Mouse (Mus musculus): ENCODE data around the gene Ccng2. TPM values are rescaled to one million over a fixed set of nuclear protein-coding genes. Genes with fewer than 3 reads are reported as not detected.

Ccng2 gene
- polyA plus RNA-seq, 1 experiment from 2014 or later = 38.4 TPM

- Histone ChIP-seq H3K9ac (replicated peaks; ENCODE audit: low read depth, low read length) (no peak overlapping the region), H3K9me3 (ENCODE audit: control insufficient read depth, low read depth, low read length) (no peaks in the 10 kb centered on the region), H3K27ac (ENCODE audit: low read length) (peak overlapping the region; percentile 52; the same call in 1 of the 2 replicates), H3K4me3 (ENCODE audit: low read depth, low read length) (peak overlapping the region; percentile 87), H3K27me3 (ENCODE audit: control insufficient read depth, insufficient read depth, low read length) (no peaks in the 10 kb centered on the region), H3K4me1 (ENCODE audit: control insufficient read depth, insufficient read depth, low read length) (peaks cover 14% of the 10 kb centered on the region), H3K4me2 (replicated peaks; ENCODE audit: low read depth, low read length) (peak overlapping the region; percentile 59), H3K36me3 (ENCODE audit: control insufficient read depth, insufficient read depth, low read length) (peaks cover 5% of the 10 kb centered on the region)
- ATAC-seq (ENCODE audit: insufficient number of reproducible peaks, insufficient read depth, low FRiP score, low read depth) = no peak
- 48% methylated on average over 13 of the region's 13 CpGs for WGBS
Observed at GRCm38 (mm10) chr5:93265801-93266580, 1.1 kb upstream of the Ccng2 start.

DNA sequence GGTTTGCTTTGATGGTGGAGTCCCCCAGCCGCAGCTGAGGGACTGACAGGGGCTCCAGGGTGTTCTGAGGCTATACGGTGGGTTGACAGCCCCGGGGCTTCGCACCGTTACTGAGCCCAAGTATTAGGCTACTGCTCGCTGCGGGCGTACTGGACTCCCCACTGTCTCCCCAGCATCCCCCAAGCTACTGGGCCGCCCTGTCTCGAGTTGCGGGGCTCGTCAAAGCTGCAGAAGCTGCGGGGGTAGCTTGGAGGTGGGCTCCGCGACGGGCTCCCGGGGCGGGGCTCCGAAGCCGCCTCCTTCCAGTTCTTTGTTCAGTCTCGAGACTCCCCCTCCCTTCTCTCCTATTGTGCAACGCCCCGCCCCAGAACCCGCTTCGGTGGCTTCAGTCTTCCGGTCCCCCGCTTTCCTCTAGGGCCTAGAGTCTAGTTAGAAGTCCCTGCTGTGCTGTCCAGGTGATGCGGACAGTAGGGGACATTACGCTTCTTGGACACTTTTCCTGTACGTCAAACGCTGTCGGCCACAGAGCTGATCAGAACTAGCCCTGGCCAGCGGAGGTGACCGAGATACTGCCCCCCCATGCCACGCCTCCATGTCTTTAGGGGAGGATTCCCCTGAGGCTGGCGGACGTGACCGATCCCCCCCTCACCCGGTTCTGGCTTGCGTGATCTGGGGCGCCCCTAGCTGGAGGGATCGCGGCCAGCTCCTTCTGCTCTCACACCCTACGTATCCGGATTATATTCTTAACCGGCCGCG, 972 bp downstream of the Ccng2 start:
- Histone ChIP-seq H3K4me2 (replicated peaks; ENCODE audit: low read depth, low read length) (peak overlapping the region; percentile 58), H3K27me3 (ENCODE audit: control insufficient read depth, insufficient read depth, low read length) (no peaks in the 10 kb centered on the region), H3K27ac (ENCODE audit: low read length) (peak overlapping the region; percentile 91), H3K4me3 (ENCODE audit: low read depth, low read length) (peak overlapping the region; percentile 87), H3K36me3 (ENCODE audit: control insufficient read depth, insufficient read depth, low read length) (peaks cover 23% of the 10 kb centered on the region), H3K9ac (replicated peaks; ENCODE audit: low read depth, low read length) (peak overlapping the region; percentile 88), H3K4me1 (ENCODE audit: control insufficient read depth, insufficient read depth, low read length) (peaks cover 14% of the 10 kb centered on the region), H3K9me3 (ENCODE audit: control insufficient read depth, low read depth, low read length) (no peaks in the 10 kb centered on the region)
- under 1% methylated on average over 48 of the region's 48 CpGs for WGBS
- peak; percentile 71 for ATAC-seq (ENCODE audit: insufficient number of reproducible peaks, insufficient read depth, low FRiP score, low read depth)

- Histone ChIP-seq H3K27ac (ENCODE audit: low read length) (no peak overlapping the region), H3K9me3 (ENCODE audit: control insufficient read depth, low read depth, low read length) (no peaks in the 10 kb centered on the region), H3K9ac (replicated peaks; ENCODE audit: low read depth, low read length) (no peak overlapping the region), H3K36me3 (ENCODE audit: control insufficient read depth, insufficient read depth, low read length) (peaks cover 44% of the 10 kb centered on the region), H3K27me3 (ENCODE audit: control insufficient read depth, insufficient read depth, low read length) (no peaks in the 10 kb centered on the region), H3K4me2 (replicated peaks; ENCODE audit: low read depth, low read length) (0 out of 2 replicates have a peak overlapping the region, but pooled peaks have one; percentile 58), H3K4me1 (ENCODE audit: control insufficient read depth, insufficient read depth, low read length) (peaks cover 14% of the 10 kb centered on the region), H3K4me3 (ENCODE audit: low read depth, low read length) (peak overlapping the region; percentile 87; the same call in 1 of the 2 replicates)
- ATAC-seq (ENCODE audit: insufficient number of reproducible peaks, insufficient read depth, low FRiP score, low read depth) = no peak
- WGBS = 64% methylated on average over 7 of the region's 7 CpGs
Observed at GRCm38 (mm10) chr5:93270095-93270494, 3.0 kb downstream of the Ccng2 start.

- Histone ChIP-seq H3K9me3 (ENCODE audit: control insufficient read depth, low read depth, low read length) (no peaks in the 10 kb centered on the region), H3K27ac (ENCODE audit: low read length) (no peak overlapping the region), H3K4me2 (replicated peaks; ENCODE audit: low read depth, low read length) (no peak overlapping the region), H3K36me3 (ENCODE audit: control insufficient read depth, insufficient read depth, low read length) (peaks cover 50% of the 10 kb centered on the region), H3K4me1 (ENCODE audit: control insufficient read depth, insufficient read depth, low read length) (peaks cover 14% of the 10 kb centered on the region), H3K9ac (replicated peaks; ENCODE audit: low read depth, low read length) (no peak overlapping the region), H3K27me3 (ENCODE audit: control insufficient read depth, insufficient read depth, low read length) (no peaks in the 10 kb centered on the region), H3K4me3 (ENCODE audit: low read depth, low read length) (no peak overlapping the region)
- ATAC-seq (ENCODE audit: insufficient number of reproducible peaks, insufficient read depth, low FRiP score, low read depth) = no peak
- WGBS = 93% methylated on average over 18 of the region's 18 CpGs
Observed at GRCm38 (mm10) chr5:93270721-93271120, 3.7 kb downstream of the Ccng2 start.

- no peak overlapping the region for H3K27ac ChIP-seq (ENCODE audit: low read length)
- H3K27me3 ChIP-seq (ENCODE audit: control insufficient read depth, insufficient read depth, low read length) = no peaks in the 10 kb centered on the region
- H3K9ac ChIP-seq (replicated peaks; ENCODE audit: low read depth, low read length) = no peak overlapping the region
- H3K9me3 ChIP-seq (ENCODE audit: control insufficient read depth, low read depth, low read length) = no peaks in the 10 kb centered on the region
- H3K36me3 ChIP-seq (ENCODE audit: control insufficient read depth, insufficient read depth, low read length) = peaks cover 2% of the 10 kb centered on the region; the same call in 1 of the 2 replicates
- ATAC-seq (ENCODE audit: insufficient number of reproducible peaks, insufficient read depth, low FRiP score, low read depth) = peak; percentile 46; the same call in 1 of the 2 replicates
- no peaks in the 10 kb centered on the region for H3K4me1 ChIP-seq (ENCODE audit: control insufficient read depth, insufficient read depth, low read length)
- no peak overlapping the region for H3K4me2 ChIP-seq (replicated peaks; ENCODE audit: low read depth, low read length)
- no peak overlapping the region for H3K4me3 ChIP-seq (ENCODE audit: low read depth, low read length)
- WGBS = 71% methylated on average over 14 of the region's 14 CpGs
Observed at GRCm38 (mm10) chr5:93282446-93283107, 15.5 kb downstream of the Ccng2 start.

DNA sequence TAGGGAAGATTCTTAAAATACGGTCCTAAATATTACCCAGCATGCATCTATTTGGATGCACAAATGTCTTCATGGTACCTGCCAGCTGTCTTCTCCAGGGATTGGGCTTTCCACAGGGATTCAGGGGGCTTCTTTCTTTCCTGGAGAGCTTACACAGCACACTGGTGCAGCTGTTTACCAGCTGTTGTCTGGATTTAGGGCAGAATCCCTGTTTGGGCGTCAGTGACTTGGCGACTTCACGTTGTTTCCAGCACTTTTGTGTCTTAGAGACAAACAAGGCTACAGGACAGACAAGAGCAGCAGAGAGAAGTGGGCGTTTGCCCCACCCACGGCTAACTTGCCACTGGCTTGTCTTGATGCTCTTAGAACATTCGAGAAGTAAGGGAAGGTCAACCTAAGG, 16.1 kb downstream of the Ccng2 start:
- 73% methylated on average over 7 of the region's 7 CpGs for WGBS
- Histone ChIP-seq H3K4me2 (replicated peaks; ENCODE audit: low read depth, low read length) (no peak overlapping the region), H3K27me3 (ENCODE audit: control insufficient read depth, insufficient read depth, low read length) (no peaks in the 10 kb centered on the region), H3K36me3 (ENCODE audit: control insufficient read depth, insufficient read depth, low read length) (peaks cover 1% of the 10 kb centered on the region; the same call in 1 of the 2 replicates), H3K4me3 (ENCODE audit: low read depth, low read length) (no peak overlapping the region), H3K27ac (ENCODE audit: low read length) (no peak overlapping the region), H3K9me3 (ENCODE audit: control insufficient read depth, low read depth, low read length) (no peaks in the 10 kb centered on the region), H3K9ac (replicated peaks; ENCODE audit: low read depth, low read length) (no peak overlapping the region), H3K4me1 (ENCODE audit: control insufficient read depth, insufficient read depth, low read length) (no peaks in the 10 kb centered on the region)
- no peak for ATAC-seq (ENCODE audit: insufficient number of reproducible peaks, insufficient read depth, low FRiP score, low read depth)

GRCm38 (mm10) chr5:93288553-93288952, 21.5 kb downstream of the Ccng2 start:
- H3K9me3 ChIP-seq (ENCODE audit: control insufficient read depth, low read depth, low read length) = no peaks in the 10 kb centered on the region
- no peak overlapping the region for H3K27ac ChIP-seq (ENCODE audit: low read length)
- no peak overlapping the region for H3K9ac ChIP-seq (replicated peaks; ENCODE audit: low read depth, low read length)
- no peak for ATAC-seq (ENCODE audit: insufficient number of reproducible peaks, insufficient read depth, low FRiP score, low read depth)
- no peaks in the 10 kb centered on the region for H3K27me3 ChIP-seq (ENCODE audit: control insufficient read depth, insufficient read depth, low read length)
- no peaks in the 10 kb centered on the region for H3K4me1 ChIP-seq (ENCODE audit: control insufficient read depth, insufficient read depth, low read length)
- H3K4me3 ChIP-seq (ENCODE audit: low read depth, low read length) = no peak overlapping the region
- no peak overlapping the region for H3K4me2 ChIP-seq (replicated peaks; ENCODE audit: low read depth, low read length)
- no peaks in the 10 kb centered on the region for H3K36me3 ChIP-seq (ENCODE audit: control insufficient read depth, insufficient read depth, low read length)

- Histone ChIP-seq H3K9ac (replicated peaks; ENCODE audit: low read depth, low read length) (no peak overlapping the region), H3K27me3 (ENCODE audit: control insufficient read depth, insufficient read depth, low read length) (no peaks in the 10 kb centered on the region), H3K4me1 (ENCODE audit: control insufficient read depth, insufficient read depth, low read length) (no peaks in the 10 kb centered on the region), H3K4me3 (ENCODE audit: low read depth, low read length) (no peak overlapping the region), H3K36me3 (ENCODE audit: control insufficient read depth, insufficient read depth, low read length) (no peaks in the 10 kb centered on the region), H3K27ac (ENCODE audit: low read length) (no peak overlapping the region), H3K4me2 (replicated peaks; ENCODE audit: low read depth, low read length) (no peak overlapping the region), H3K9me3 (ENCODE audit: control insufficient read depth, low read depth, low read length) (no peaks in the 10 kb centered on the region)
- no peak for ATAC-seq (ENCODE audit: insufficient number of reproducible peaks, insufficient read depth, low FRiP score, low read depth)
- WGBS = 27% methylated on average over 2 of the region's 2 CpGs
Observed at GRCm38 (mm10) chr5:93290282-93290681, 23.2 kb downstream of the Ccng2 start.
